Mouse (Mus musculus): ENCODE measurements around the gene Stard9. TPM values are rescaled to one million over a fixed set of nuclear protein-coding genes. Genes with fewer than 3 reads are reported as not detected.
A peak's percentile ranks its signal among the peaks of the same experiment; 100 is the strongest.

The Stard9 gene
- total RNA-seq, 2 experiments from 2014 or later: 8.1 to 9.9 TPM

DNA sequence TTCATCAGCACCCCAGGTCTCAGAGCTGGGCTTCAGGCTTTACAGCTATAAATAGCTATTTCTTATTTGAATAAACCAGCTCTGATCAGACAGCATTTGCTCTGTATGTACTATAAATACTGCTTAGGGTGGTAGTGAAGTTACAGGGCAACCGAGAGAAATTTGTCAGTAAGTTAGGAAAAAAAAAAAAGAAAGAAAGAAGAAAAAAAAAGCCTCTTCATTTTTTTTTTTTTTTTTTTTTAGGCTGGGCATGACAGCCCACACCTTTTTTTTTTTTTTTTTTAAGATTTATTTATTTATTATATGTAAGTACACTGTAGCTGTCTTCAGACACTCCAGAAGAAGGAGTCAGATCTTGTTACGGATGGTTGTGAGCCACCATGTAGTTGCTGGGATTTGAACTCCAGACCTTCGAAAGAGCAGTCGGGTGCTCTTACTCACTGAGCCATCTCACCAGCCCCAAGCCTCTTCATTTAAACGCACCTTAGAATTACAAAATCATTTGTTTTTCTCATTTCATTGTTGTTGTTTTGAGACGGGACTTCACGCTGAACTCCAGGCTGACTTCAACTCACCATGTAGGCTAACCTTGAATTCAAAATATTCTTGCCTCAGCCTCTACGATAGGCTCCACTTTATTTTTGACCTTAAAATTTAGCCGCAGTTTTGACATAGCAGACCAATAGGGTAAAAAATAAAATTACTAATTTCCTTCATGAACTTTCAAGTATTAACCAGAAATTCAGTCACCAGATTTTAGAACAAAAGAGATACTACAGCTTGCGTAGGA is 650 bp upstream of the Stard9 start:
- no peak for DNase-seq (ENCODE audit: low spot score in 2 of 2)
- no peak for TF ChIP-seq CTCF (conservative IDR thresholded peaks at IDR 0.05)
- peak overlapping the region; percentile 66 for H3K4me3 ChIP-seq
- H3K27ac ChIP-seq: no peak overlapping the region; the same call in 1 of the 2 replicates

GRCm38 (mm10) chr2:120630246-120630645 is 1.3 kb downstream of the Stard9 start:
- no peak for DNase-seq (ENCODE audit: low spot score in 2 of 2)
- peak overlapping the region; percentile 81 for H3K27ac ChIP-seq
- TF ChIP-seq CTCF (conservative IDR thresholded peaks at IDR 0.05): no peak
- H3K4me3 ChIP-seq: peak overlapping the region; percentile 8

GRCm38 (mm10) chr2:120630655-120631054 is 1.7 kb downstream of the Stard9 start:
- Histone ChIP-seq H3K4me3 (peak overlapping the region; percentile 8), H3K27ac (peak overlapping the region; percentile 81)
- TF ChIP-seq CTCF (conservative IDR thresholded peaks at IDR 0.05): no peak
- no peak for DNase-seq (ENCODE audit: low spot score in 2 of 2)

GRCm38 (mm10) chr2:120631521-120631920 is 2.6 kb downstream of the Stard9 start:
- no peak for DNase-seq (ENCODE audit: low spot score in 2 of 2)
- H3K27ac ChIP-seq: peak overlapping the region; percentile 81; the same call in 1 of the 2 replicates
- TF ChIP-seq CTCF (conservative IDR thresholded peaks at IDR 0.05): no peak

GRCm38 (mm10) chr2:120631957-120632356 is 3.0 kb downstream of the Stard9 start:
- H3K27ac ChIP-seq: peak overlapping the region; percentile 81; the same call in 1 of the 2 replicates
- DNase-seq (ENCODE audit: low spot score in 2 of 2): no peak
- no peak overlapping the region for H3K4me3 ChIP-seq
- no peak for TF ChIP-seq CTCF (conservative IDR thresholded peaks at IDR 0.05)

More at GRCm38 (mm10) chr2:120631521-120631920, 2.6 kb downstream of the Stard9 start:
- no peak overlapping the region for H3K4me3 ChIP-seq

DNA sequence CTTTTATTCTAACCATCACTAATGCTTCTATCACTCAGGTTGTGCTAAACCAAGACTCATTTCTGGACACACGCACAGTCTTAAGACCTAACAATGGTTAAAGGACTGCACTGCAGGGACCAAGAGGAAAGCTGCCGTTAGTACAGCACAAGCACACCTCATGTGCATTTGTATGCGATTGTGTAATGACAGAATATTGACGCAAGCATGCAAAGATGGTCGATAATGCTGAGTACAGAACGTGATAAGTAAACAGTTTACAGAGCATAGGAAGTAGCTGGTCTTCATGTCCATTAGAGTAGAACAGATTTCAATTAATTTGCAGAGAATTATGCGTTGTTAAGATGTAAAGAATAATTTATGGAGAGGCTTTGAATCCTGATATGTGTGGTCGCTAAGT is 11.9 kb downstream of the Stard9 start:
- DNase-seq (ENCODE audit: low spot score in 2 of 2): no peak
- H3K27ac ChIP-seq: no peak overlapping the region
- no peak for TF ChIP-seq CTCF (conservative IDR thresholded peaks at IDR 0.05)
- no peak overlapping the region for H3K4me3 ChIP-seq

DNA sequence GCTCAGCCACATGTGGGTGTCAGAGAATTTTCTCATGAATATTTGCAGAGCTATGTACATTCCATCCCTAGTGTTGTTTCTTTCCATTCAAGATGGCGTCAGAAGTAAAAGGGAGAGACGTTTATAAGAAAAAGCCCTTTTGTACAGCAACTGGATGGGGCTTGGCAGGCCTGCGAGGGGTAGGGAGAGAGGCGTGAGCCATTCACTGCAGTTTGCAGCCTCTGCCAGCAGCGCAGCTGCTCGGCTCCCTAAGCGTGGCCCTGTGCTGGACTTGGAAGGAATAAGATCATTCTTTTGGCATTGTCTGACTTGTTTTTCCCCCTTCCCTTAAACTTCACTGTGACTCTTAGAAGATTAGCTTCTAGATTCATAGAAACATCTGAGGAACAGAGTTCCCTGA is 14.9 kb downstream of the Stard9 start:
- peak; percentile 35 for TF ChIP-seq CTCF (conservative IDR thresholded peaks at IDR 0.05)
- no peak overlapping the region for H3K4me3 ChIP-seq
- peak overlapping the region; percentile 59 for H3K27ac ChIP-seq
- DNase-seq (ENCODE audit: low spot score in 2 of 2): peak; percentile 23 to 27

DNA sequence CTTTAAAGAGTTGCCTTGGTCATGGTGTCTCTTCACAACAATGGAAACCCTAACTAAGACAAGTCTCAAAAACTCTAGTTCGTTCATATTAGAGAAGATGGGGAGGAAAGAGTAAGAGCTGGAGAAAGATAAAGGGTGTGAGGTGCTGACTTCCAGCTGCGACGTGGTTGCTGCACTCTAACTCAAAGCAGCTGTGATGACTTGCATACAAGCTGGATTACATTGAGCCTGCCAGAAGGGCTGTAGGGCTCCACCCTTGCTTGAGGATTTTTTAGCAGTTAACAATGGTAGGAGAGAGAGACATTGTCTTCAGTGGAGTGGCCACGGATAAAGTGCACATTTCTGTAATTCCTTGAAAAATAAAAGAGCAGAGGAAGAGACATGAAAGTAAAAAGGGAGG is 17.9 kb downstream of the Stard9 start:
- DNase-seq (ENCODE audit: low spot score in 2 of 2): no peak
- H3K4me3 ChIP-seq: no peak overlapping the region
- no peak for TF ChIP-seq CTCF (conservative IDR thresholded peaks at IDR 0.05)
- no peak overlapping the region for H3K27ac ChIP-seq

- Histone ChIP-seq H3K4me3 (no peak overlapping the region), H3K27ac (0 out of 2 replicates have a peak overlapping the region, but pooled peaks have one; percentile 10)
- TF ChIP-seq CTCF (conservative IDR thresholded peaks at IDR 0.05): no peak
- no peak for DNase-seq (ENCODE audit: low spot score in 2 of 2)
Measured at GRCm38 (mm10) chr2:120652256-120652924, 23.5 kb downstream of the Stard9 start.

DNA sequence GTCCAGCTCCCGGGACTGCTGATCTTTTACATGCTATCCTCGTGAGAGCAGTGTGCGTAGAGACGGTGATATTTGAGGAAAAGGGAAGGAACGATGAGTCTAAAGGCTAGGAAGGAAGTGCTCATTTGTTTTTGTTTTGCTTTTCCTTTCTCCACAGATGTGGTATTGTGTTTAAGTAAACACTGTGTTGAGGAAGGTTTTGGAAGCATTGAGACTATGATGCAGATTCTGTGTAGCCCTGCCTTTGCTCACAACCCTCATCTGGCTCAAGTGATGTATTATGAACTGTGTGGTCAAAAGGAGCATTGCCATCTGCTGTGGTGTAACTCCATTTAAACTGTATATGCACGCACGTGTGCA is 24.0 kb downstream of the Stard9 start:
- no peak overlapping the region for H3K4me3 ChIP-seq
- no peak for DNase-seq (ENCODE audit: low spot score in 2 of 2)
- H3K27ac ChIP-seq: no peak overlapping the region
- TF ChIP-seq CTCF (conservative IDR thresholded peaks at IDR 0.05): no peak

GRCm38 (mm10) chr2:120654693-120655092 is 25.8 kb downstream of the Stard9 start:
- H3K4me3 ChIP-seq: no peak overlapping the region
- TF ChIP-seq CTCF (conservative IDR thresholded peaks at IDR 0.05): no peak
- H3K27ac ChIP-seq: no peak overlapping the region
- no peak for DNase-seq (ENCODE audit: low spot score in 2 of 2)

GRCm38 (mm10) chr2:120655905-120656304 is 27.0 kb downstream of the Stard9 start:
- Histone ChIP-seq H3K27ac (no peak overlapping the region), H3K4me3 (no peak overlapping the region)
- no peak for DNase-seq (ENCODE audit: low spot score in 2 of 2)
- no peak for TF ChIP-seq CTCF (conservative IDR thresholded peaks at IDR 0.05)

DNA sequence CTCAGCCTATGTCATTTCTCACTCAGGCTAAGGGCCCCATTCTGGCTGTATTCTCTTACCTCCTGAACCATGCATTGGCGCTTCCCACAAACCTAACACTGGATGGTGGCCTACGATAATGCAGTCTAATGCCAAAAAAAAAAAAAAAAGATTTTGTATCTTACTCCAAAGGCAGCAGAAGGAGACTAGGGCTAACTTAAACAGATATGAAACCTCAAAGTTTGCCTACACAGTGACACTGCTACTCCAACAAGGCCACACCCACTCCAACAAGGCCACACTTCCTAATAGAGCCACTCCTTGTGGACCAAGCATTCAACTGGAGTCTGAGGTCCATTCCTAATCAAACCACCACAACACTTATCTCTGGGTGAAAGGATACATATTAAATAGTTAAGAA is 27.8 kb downstream of the Stard9 start:
- DNase-seq (ENCODE audit: low spot score in 2 of 2): no peak
- TF ChIP-seq CTCF (conservative IDR thresholded peaks at IDR 0.05): no peak
- no peak overlapping the region for H3K4me3 ChIP-seq
- no peak overlapping the region for H3K27ac ChIP-seq

GRCm38 (mm10) chr2:120658486-120658885 is 29.6 kb downstream of the Stard9 start:
- H3K27ac ChIP-seq: no peak overlapping the region
- TF ChIP-seq CTCF (conservative IDR thresholded peaks at IDR 0.05): no peak
- DNase-seq (ENCODE audit: low spot score in 2 of 2): no peak

More at GRCm38 (mm10) chr2:120658486-120658885, 29.6 kb downstream of the Stard9 start:
- no peak overlapping the region for H3K4me3 ChIP-seq
